Mouse (Mus musculus) E14TG2a.4 (cell line): ENCODE data around the gene Zfp566.
"Not testable (repeated sequence)": the region's sequence is repeated elsewhere in the genome, so short reads cannot be mapped to it uniquely, and the experiment has no call there.

Source experiments
- H3K27me3 ChIP-seq: 2 replicates; pipeline ENCODE4 v1.6.1; 2014; ENCODE audit warnings: low read length, control low read depth; ENCODE audit not compliant: insufficient read depth
- H3K36me3 ChIP-seq: 2 replicates; pipeline ENCODE4 v1.6.1; 2014; ENCODE audit warnings: low read length, control low read depth; ENCODE audit not compliant: insufficient read depth
- H3K4me1 ChIP-seq: replicated peaks from 2 replicates; pipeline ENCODE4 v1.6.1; 2014; ENCODE audit warnings: low read depth, low read length, control low read depth
- H3K4me3 ChIP-seq: replicated peaks from 2 replicates; pipeline ENCODE4 v1.5.1; 2014; ENCODE audit warnings: mild to moderate bottlenecking, low read length
- H3K9me3 ChIP-seq: 2 replicates; pipeline ENCODE4 v1.6.1; 2014; ENCODE audit warnings: low read length, control low read depth
- CTCF ChIP-seq: conservative IDR thresholded peaks from 2 replicates; pipeline ENCODE4 v1.5.1; 2014; ENCODE audit warnings: low read length
- NANOG ChIP-seq: IDR thresholded peaks from 2 replicates; pipeline ENCODE4 v1.6.1; 2014; ENCODE audit warnings: borderline replicate concordance, low read length, mixed read lengths
- POU5F1 ChIP-seq: IDR thresholded peaks from 2 replicates; pipeline ENCODE4 v1.6.1; 2014; ENCODE audit warnings: low read length, borderline replicate concordance

Zfp566 gene

DNA sequence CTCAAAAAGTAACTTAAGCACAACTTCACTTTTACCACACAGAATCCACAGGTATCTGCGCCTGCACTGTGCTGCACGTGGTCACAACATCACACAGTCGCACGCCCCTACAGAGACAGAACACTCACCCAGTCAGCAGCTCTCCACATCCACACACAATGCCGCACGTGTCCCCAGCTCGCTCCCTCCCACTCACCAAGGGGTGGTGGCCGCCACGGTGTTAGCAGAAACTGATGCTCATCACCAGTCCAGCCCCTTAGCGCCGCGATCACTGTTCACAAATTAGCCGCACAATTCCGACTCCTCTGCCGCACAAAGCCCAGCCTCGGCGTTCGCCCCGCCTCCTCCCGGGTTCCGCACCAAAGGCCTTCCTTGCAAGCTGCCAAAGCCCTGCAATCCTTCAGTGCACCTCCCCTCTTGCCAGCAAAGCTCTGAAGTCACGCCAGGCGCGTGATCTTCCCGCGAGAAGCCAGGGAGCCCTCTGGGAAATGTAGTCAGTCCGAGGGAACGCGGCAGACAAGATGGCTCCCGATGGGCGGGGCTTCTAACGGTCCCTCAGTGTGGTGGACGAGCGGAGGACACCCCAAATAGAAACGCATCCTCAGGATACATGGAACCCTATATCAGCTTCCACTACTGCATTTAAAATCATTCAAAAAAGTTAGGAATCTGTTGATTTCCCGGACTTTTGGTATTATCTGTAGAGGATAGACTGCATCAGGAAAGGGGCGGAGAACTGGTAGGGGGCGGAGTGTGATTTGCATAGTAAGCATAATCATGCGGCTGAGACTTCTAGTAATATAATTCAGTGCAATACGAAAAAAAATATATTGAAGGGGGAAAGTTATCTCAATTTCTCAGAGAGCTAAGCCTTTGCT, at the start of gene Zfp566, which contains the start of gene Gm26920:
Gene Zfp566, minus strand, starts transcription at position 436 of the 878 bp plus-strand sequence.
Gene Gm26920, minus strand, starts transcription at position 319 of the 878 bp plus-strand sequence.
- H3K4me3 ChIP-seq: peak within 1 kb of the TSS; percentile 94
- peaks cover 18% of the 10 kb centered on the region for H3K36me3 ChIP-seq
- TF ChIP-seq CTCF (no peak), POU5F1 (no peak)
- peaks cover 71% of the 10 kb centered on the region for H3K4me1 ChIP-seq
- no peaks in the 10 kb centered on the region for H3K9me3 ChIP-seq
- no peaks in the 10 kb centered on the region for H3K27me3 ChIP-seq

DNA sequence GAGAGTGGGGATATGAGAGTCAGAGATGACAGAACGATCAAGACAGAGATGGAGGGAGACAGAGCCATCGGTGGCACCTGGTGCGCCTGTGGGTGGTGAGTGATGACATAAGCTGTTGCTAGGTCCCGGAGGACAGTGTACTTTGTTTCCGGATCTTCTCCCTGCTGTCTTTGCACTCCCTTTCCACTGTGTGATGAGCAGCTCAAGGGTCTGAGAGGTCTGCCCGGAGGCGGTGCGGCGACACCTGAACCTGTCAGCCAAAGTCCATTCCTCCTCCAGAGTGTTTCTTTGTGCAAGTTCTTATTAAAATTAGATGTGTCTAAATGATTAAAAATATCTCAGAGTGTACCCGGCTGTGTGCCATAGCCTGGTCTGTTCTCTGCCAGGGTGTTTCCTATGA, 46.5 kb upstream of the Zfp566 start:
- Histone ChIP-seq H3K4me3 (no peak overlapping the region), H3K36me3 (peaks cover 37% of the 10 kb centered on the region), H3K9me3 (no peaks in the 10 kb centered on the region), H3K4me1 (peaks cover 22% of the 10 kb centered on the region), H3K27me3 (no peaks in the 10 kb centered on the region)
- no peak for TF ChIP-seq POU5F1
- TF ChIP-seq CTCF: no peak
- no peak for TF ChIP-seq NANOG

DNA sequence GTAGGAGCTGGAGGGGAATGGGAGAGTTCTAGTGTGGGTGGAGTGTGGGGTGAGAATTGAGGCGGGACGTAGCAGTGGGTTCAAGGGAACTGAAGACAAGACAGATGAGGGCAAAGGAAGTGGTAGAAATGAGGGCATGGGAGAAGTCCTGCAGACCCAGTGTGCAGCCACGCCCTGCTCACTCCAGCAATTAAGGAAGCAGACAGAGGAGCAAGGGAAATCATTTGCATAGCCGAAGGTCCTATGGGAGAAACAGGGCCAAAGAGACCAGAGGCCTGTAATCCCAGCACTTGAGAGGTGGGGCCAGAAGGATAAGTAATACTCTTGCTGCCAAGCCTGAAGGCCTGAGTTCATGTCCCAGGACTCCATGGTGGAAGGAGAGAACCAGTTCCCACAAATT, 42.1 kb upstream of the Zfp566 start:
- Histone ChIP-seq H3K27me3 (no peaks in the 10 kb centered on the region), H3K9me3 (no peaks in the 10 kb centered on the region), H3K36me3 (peaks cover 67% of the 10 kb centered on the region), H3K4me3 (no peak overlapping the region), H3K4me1 (peaks cover 21% of the 10 kb centered on the region)
- TF ChIP-seq CTCF: no peak
- TF ChIP-seq POU5F1: no peak
- no peak for TF ChIP-seq NANOG

DNA sequence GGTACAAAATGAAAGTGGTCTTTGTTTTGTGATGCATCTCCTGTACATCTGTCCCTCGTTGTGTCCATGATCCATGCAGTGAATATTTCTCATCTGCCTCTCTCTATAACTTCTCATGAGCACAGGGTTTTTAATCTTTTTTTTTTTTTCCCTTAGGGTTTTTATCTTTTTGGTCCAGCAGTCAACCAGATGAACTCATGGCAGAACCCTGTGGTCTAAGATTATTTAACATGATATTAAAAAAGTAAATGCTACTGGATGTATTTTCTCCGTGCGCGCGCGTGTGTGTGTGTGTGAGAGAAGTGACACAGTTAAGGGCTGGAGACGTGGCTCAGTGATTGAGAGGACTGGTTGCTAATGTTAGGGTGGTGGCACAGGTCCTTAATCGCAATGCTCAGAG, 39.6 kb upstream of the Zfp566 start:
- TF ChIP-seq NANOG (no peak), CTCF (no peak), POU5F1 (no peak)
- Histone ChIP-seq H3K4me3 (no peak overlapping the region), H3K27me3 (no peaks in the 10 kb centered on the region)

DNA sequence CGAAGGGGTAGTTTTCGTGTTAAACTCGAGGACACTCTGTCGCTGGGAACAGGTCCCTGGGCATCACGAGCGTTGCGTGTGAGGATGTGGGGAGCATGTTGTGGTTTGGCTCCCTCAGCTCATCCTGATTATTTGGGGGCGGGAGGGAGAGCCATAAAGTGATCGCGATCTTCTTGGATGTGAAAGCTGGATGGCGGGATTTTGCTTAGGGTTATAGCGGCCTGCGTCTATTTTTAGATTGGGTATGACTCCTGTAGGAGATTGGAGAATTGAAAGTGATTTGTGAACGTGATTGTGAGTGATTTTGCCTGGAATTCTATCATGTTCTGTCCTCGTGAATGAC, 31.8 kb upstream of the Zfp566 start:
- 0 out of 2 replicates have a peak, but pooled peaks cover 2% of the 10 kb centered on the region for H3K36me3 ChIP-seq
- peak overlapping the region; percentile 91 for H3K4me3 ChIP-seq
- H3K9me3 ChIP-seq: peaks cover 18% of the 10 kb centered on the region
- H3K4me1 ChIP-seq: peaks cover 37% of the 10 kb centered on the region
- TF ChIP-seq POU5F1 (no peak), CTCF (no peak)
- no peaks in the 10 kb centered on the region for H3K27me3 ChIP-seq

More for the DNA sequence above, 39.6 kb upstream of the Zfp566 start:
- H3K4me1 ChIP-seq: peaks cover 43% of the 10 kb centered on the region
- no peaks in the 10 kb centered on the region for H3K9me3 ChIP-seq
- peaks cover 58% of the 10 kb centered on the region for H3K36me3 ChIP-seq

DNA sequence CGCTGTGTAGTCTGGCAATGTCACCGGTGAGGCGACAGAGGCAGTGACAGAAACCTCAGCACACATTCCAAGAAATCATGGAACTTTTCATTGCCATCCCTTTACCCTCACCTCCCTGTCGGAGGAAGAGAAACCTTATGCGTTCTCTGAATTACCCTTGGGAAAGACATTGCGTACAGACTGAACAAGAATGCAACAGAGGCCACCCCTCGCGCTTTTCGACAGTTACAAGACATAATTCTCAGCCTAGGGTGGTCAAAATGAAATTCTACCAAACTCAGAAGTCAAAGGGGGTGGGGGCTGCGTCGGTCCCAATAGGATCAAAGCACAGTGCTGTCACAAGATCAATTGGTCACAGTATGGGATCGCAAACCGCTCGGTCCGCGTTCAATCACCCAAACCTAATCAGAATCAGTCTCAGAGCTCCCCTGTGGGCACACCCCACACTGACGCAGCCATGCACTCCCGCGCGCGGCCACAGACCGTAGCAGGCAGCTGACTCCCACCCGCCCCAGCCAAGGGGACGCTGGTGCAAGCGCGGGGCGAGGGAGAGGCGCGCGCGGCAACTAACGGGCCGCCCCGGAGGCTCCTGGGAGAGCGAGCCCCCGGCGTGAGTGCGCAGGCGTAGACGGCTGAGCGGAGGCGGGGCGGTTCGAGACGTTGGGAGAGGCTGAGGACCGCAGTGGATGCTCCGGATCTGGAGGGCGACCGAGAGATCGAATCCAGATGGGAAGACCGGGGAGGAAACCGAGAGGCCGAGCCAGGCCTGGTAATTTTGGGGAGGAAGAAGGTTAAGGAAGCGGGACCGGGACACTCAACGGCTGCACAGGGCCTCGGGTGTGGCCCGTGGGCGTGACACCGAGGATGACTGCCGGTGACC, 31.2 kb upstream of the Zfp566 start, which contains the start of gene Zfp382:
Gene Zfp382, plus strand, starts transcription at position 635 of the 880 bp plus-strand sequence.
- Histone ChIP-seq H3K4me3 (peak within 1 kb of the TSS; percentile 91), H3K36me3 (no peaks in the 10 kb centered on the region), H3K9me3 (peaks cover 23% of the 10 kb centered on the region), H3K4me1 (peaks cover 32% of the 10 kb centered on the region), H3K27me3 (no peaks in the 10 kb centered on the region)
- TF ChIP-seq NANOG (no peak), CTCF (no peak), POU5F1 (no peak)

DNA sequence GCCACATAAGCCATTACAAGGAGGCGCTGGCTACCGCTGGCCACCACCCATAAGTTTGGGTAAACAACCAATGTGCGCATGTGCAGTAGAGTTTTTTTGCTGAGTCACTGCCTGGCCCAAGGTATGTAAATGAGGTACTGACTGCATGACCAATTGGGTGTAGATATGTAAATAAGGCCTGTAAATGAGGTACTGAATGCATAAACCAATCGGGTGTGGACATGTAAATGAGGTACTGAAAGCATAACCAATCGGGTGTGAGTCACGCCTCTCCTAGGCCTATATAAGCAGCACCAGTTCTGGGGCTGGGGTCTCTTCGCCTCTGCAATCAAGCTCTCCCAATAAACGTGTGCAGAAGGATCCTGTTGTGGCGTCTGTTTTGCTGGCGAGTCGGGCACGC, 27.6 kb upstream of the Zfp566 start:
- Histone ChIP-seq H3K9me3 (peaks cover 53% of the 10 kb centered on the region), H3K4me1 (peaks cover 16% of the 10 kb centered on the region)
- H3K4me3 ChIP-seq, H3K27me3 ChIP-seq, H3K36me3 ChIP-seq: not testable (repeated sequence)

DNA sequence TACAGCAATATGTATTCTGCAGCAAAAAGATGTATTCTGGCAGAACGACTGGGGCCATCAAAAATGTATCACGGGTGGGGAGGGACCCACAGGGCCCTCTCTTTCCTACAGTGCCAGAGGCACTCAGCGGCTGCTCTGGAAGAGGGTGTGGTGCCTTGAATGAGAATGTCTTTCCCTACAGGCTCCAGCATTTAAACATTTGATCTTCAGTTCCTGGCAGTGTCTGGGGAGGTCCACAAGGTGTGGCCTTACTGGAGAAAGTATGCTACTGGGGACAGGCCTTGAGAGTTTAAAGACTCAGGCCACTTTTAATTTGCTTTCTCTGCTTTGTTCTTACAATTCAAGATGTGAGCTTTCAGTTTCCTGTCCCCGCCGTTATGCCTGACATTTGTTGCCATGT, 25.7 kb upstream of the Zfp566 start:
- TF ChIP-seq CTCF (no peak), POU5F1 (no peak)
- no peak overlapping the region for H3K4me3 ChIP-seq
- H3K9me3 ChIP-seq: peaks cover 53% of the 10 kb centered on the region
- H3K36me3 ChIP-seq: no peaks in the 10 kb centered on the region
- H3K4me1 ChIP-seq: peaks cover 6% of the 10 kb centered on the region
- no peaks in the 10 kb centered on the region for H3K27me3 ChIP-seq

DNA sequence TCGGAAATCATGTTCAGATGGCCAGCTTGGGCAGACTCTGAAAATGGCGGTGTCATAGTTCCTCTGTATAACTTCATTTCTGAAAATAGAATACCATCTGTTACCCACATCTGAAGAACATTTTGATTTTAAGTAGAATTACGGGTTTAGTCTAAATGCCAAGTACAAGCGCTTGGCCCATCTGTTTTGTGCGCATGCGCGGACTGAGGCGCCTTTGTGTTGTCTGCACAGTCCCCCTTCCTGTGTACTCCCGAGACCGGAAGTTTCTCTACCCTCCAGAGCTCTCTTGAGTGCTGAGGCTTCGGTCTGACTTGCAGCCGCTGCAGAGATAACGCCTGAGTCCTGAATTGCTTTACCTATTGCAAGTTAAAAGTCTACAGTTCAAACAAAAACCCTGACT, 9.0 kb upstream of the Zfp566 start:
- Histone ChIP-seq H3K27me3 (no peaks in the 10 kb centered on the region), H3K9me3 (no peaks in the 10 kb centered on the region), H3K4me1 (peaks cover 41% of the 10 kb centered on the region), H3K36me3 (peaks cover 36% of the 10 kb centered on the region), H3K4me3 (peak overlapping the region; percentile 57)
- TF ChIP-seq POU5F1 (no peak), CTCF (no peak), NANOG (no peak)
